Mouse (Mus musculus): ENCODE measurements around the gene Rasal3.
A peak's percentile ranks its signal among the peaks of the same experiment; 100 is the strongest.

Gene Rasal3

DNA sequence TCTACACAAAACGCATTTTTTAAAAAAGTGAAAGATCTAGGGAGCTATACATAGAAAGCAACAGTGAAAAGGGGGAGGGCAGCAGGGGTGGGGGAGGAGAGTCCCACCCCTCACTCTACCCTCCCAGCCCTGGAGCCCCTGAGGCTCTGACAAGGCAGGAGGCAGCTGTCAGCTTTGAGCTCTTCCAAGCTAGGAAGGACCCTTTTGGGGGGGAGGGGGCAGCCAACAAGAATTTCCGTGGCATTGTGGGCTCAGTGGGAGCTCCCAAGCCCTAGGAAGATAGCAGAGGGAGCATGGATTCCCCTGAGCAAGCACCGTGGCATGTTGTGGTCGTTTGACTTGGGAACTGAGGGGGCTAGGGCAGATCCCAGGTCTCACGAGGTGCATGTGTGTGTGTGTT, 49.2 kb downstream of the Rasal3 start:
- DNase-seq (ENCODE audit: low spot score), result no peak

- peak; percentile 36 for DNase-seq (ENCODE audit: low spot score)
Observed at GRCm38 (mm10) chr17:32353696-32354095, 49.7 kb downstream of the Rasal3 start.

DNA sequence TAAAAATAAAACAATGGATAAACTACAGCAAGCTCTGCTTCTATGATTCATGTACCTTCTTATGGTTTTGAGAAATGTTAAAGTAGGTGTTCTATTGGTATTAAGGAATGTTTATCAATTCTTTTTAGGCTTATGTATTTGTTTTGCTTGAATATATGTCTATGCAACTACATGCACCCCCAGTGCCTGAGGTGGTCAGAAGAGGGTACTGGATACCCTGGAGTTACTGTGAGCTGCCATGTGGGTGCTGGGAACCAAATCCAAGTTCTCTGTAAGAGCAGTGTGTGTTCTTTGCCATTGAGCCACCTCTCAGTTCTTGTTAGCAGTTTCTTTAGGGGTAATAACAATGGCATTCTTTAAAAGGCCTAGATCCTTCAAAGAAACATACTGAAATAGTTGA, 51.7 kb downstream of the Rasal3 start:
- DNase-seq (ENCODE audit: low spot score), result no peak

- no peak for DNase-seq (ENCODE audit: low spot score)
Observed at GRCm38 (mm10) chr17:32351269-32351668, 52.1 kb downstream of the Rasal3 start.

DNA sequence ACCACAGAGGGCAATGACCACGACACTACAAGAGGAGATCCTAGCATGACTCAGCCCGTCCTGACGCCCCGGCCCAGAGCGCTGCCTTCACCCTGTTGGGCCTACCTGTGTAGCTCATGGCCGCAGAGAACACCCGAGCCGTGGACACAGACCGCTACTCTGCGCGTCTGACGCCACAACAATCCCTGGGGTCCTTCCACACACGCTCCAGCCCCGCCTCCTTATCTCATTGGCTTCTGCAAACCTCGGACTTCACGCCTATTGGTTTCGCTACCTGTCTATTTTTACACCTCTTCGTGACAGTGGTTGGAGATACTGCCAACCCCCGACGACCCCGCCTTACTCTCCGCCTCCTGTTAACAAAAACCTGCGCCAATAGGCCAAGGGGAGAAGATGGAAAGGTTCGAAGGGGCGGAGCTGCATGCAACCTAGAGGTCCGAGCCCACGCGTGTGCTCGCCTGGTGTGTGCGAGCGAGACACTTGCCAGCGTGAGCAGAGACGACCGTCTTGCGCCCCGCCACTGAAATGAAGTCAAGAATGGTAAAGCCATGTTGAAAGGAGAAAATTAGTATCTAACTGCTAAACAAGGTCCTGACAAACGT, 52.9 kb downstream of the Rasal3 start, which contains the start of gene Akap8l:
Gene Akap8l, minus strand, starts transcription at position 226 of the 602 bp plus-strand sequence.
- DNase-seq (ENCODE audit: low spot score), result peak; percentile 97

DNA sequence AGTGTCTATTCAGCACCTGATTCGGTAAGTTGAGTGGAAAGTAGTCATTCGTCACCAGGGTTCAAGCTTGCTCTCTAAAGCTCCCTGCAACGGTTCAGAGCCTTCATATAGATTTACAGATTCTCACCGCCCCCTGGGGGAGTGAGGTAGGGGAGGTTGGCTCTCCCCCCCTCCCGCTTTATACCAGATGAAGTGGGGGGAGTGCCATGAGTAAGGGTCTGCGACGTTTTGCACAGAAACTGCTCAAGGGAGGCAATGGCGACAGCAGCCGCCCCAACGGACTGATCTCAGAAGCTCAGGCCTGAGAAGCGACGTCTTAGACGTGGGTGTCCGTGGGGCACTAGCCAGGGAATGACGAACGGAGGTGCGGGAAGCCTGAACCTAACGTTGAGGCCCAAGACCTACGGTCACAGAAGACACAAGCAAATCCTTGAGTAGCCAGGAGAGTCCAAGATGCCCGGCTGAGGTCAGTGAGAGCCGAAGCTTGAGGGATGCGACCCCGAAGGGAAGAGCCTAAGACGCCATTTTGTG, 53.5 kb downstream of the Rasal3 start:
- no peak for DNase-seq (ENCODE audit: low spot score)

DNA sequence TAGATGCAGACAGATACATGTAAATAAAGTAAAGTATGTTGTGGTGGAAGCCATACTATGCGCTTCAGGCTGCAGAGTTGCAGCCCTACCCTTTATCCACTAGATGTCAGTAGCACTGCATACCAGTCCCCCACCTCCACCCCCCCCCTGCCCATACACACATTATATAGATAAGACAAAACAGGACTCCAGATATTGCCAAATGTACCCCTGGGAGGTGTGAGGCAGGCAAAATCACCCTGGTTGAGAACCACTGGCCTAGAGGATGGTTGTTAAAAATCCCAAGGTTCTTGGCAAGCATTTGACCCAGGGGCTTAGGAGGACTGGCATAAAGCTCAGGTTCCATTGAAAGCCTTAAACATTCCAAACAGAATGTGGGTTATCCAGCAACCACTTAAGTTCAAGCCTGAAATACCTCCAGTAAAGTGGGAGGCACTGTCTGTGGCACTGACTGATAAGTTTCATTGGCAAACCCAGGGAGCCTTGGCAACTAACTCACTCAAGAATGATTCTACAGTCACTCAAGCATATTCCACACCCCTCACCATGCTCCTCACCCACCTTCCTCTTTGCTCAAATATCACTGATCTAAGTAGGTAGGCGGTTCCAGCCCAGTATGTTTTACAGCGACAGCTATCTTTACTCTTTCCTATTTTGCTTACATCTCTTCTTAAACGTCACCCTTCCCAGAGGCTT, 54.2 kb downstream of the Rasal3 start:
- no peak for DNase-seq (ENCODE audit: low spot score)

- DNase-seq (ENCODE audit: low spot score), result no peak
Observed at GRCm38 (mm10) chr17:32348406-32348805, 55.0 kb downstream of the Rasal3 start.

- DNase-seq (ENCODE audit: low spot score), result no peak
Observed at GRCm38 (mm10) chr17:32341102-32341501, 62.3 kb downstream of the Rasal3 start.

Measured in urinary bladder, postnatal 14 days (tissue).